Mouse (Mus musculus) liver, embryonic 15.5 days (tissue): ENCODE data around the gene Caml. TPM values are rescaled to one million over a fixed set of nuclear protein-coding genes. Genes with fewer than 3 reads are reported as not detected.
"Not testable (repeated sequence)": the region's sequence is repeated elsewhere in the genome, so short reads cannot be mapped to it uniquely, and the experiment has no call there.

Source experiments
- ATAC-seq: fragments of 200-750 bp; cut with Nextera tagmentation; 2 replicates; pipeline ENCODE4 v1.8.0; 2017; ENCODE audit warnings: moderate number of reproducible peaks, mild to moderate bottlenecking, moderate library complexity; ENCODE audit not compliant: insufficient read depth
- H3K27ac ChIP-seq: fragments of 300-500 bp; sonication (generic); replicated peaks from 2 replicates; pipeline ENCODE4 v1.5.1; 2015; ENCODE audit warnings: mild to moderate bottlenecking, inconsistent platforms
- H3K27me3 ChIP-seq: fragments of 300-500 bp; sonication (generic); 2 replicates; pipeline ENCODE4 v1.6.1; 2015; ENCODE audit warnings: mild to moderate bottlenecking, inconsistent platforms
- H3K36me3 ChIP-seq: fragments of 300-500 bp; sonication (generic); replicated peaks from 2 replicates; pipeline ENCODE4 v1.6.1; 2015; ENCODE audit warnings: moderate library complexity, mild to moderate bottlenecking, inconsistent platforms
- H3K4me1 ChIP-seq: fragments of 300-500 bp; sonication (generic); replicated peaks from 2 replicates; pipeline ENCODE4 v1.6.1; 2015; ENCODE audit warnings: inconsistent platforms
- H3K4me2 ChIP-seq: fragments of 300-500 bp; sonication (generic); 2 replicates; pipeline ENCODE4 v1.6.1; 2015; ENCODE audit warnings: moderate library complexity, mild to moderate bottlenecking, inconsistent platforms
- H3K4me3 ChIP-seq: fragments of 300-500 bp; sonication (generic); replicated peaks from 2 replicates; pipeline ENCODE4 v1.5.1; 2015; ENCODE audit warnings: mild to moderate bottlenecking, inconsistent platforms
- H3K9ac ChIP-seq: fragments of 300-500 bp; sonication (generic); 2 replicates; pipeline ENCODE4 v1.6.1; 2015; ENCODE audit warnings: moderate library complexity, mild to moderate bottlenecking, inconsistent platforms
- H3K9me3 ChIP-seq: fragments of 300-500 bp; sonication (generic); replicated peaks from 2 replicates; pipeline ENCODE4 v1.6.1; 2016; ENCODE audit warnings: inconsistent platforms
- WGBS: fragments of 180-500 bp; shearing (Covaris S2); methylation state at CpG from one replicate; pipeline ENCODE4 v1.1.7; 2015; ENCODE audit warnings: mixed read lengths; ENCODE audit not compliant: insufficient replicate concordance; 5-methylcytosine and 5-hydroxymethylcytosine counted together
- polyA plus RNA-seq: library from polyadenylated mRNA; unstranded; fragments of >200 nt; fragmentation: Nextera tagmentation; extraction: Ambion mirVana; gene quantifications from 2 replicates; pipeline ENCODE4 v1.2.1, GENCODE M21; 2015

Gene Caml
- polyA plus RNA-seq, 1 experiment from 2014 or later: 14.7 TPM

DNA sequence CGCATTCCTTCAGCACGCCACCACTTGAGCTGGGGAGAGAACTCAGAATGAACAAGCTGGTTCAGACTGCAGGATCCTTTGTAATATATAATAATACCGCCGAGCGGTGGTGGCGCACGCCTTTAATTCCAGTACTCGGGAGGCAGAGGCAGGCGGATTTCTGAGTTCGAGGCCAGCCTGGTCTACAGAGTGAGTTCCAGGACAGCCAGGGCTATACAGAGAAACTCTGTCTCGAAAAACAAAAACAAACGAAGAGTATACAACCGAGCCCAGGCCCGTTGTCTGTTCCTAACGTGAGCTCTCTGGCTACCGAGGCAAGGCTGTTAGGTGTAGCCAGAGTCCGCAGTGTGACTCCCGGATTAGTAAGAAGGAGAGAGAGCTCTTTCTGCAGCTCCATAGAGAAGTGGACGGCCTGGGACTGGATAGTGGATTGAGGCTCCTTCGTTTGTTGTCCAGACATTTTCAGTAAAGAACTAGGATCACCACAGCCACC, 603 bp upstream of the Caml start:
- peak; percentile 18 for ATAC-seq
- H3K27ac ChIP-seq: peak overlapping the region; percentile 79

DNA sequence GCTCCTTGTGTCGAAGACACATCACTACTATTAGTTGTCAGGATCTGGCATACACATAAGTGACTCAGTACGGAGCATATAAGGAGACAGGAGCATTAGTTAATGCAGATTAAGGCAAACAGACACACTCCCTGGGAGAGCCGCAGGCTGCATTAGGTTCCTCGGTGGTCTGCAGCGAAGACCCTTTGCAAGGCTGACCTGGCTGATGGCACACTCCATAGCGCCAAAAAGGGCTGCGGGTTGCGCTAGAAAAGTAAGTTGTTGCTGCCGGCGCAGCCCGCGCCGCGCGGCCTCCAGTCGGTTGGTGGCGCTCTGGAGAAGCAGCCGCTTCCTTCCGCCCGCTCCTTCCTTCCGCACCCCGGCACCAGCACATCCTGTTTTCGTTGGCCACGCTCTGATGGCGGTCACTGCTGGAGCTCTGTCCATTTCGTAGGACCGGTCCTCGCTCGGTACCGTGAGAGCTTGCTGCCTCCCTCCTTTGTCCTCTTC, 11.9 kb downstream of the Caml start, which contains the start of gene Ddx46:
TSS of gene Ddx46 (plus strand) at position 389 of the 489 bp plus-strand sequence.
- peaks cover 52% of the 10 kb centered on the region for H3K36me3 ChIP-seq
- peaks cover 24% of the 10 kb centered on the region for H3K4me1 ChIP-seq
- no peaks in the 10 kb centered on the region for H3K9me3 ChIP-seq
- peak within 1 kb of the TSS; percentile 84 for H3K4me2 ChIP-seq
- WGBS: 4% methylated on average over 30 of the region's 30 CpGs
- H3K9ac ChIP-seq: peak within 1 kb of the TSS; percentile 86
- peak within 1 kb of the TSS; percentile 98 for H3K4me3 ChIP-seq
- H3K27me3 ChIP-seq: no peaks in the 10 kb centered on the region
- peak; percentile 89 for ATAC-seq
- H3K27ac ChIP-seq: peak within 1 kb of the TSS; percentile 57

More for the DNA sequence above, 603 bp upstream of the Caml start:
- H3K9me3 ChIP-seq, H3K27me3 ChIP-seq: not testable (repeated sequence)
- H3K4me1 ChIP-seq: peaks cover 24% of the 10 kb centered on the region
- WGBS: 11% methylated on average over 20 of the region's 20 CpGs
- H3K4me3 ChIP-seq: peak overlapping the region; percentile 85
- peaks cover 16% of the 10 kb centered on the region for H3K36me3 ChIP-seq
- H3K4me2 ChIP-seq: peak overlapping the region; percentile 81
- H3K9ac ChIP-seq: peak overlapping the region; percentile 78

DNA sequence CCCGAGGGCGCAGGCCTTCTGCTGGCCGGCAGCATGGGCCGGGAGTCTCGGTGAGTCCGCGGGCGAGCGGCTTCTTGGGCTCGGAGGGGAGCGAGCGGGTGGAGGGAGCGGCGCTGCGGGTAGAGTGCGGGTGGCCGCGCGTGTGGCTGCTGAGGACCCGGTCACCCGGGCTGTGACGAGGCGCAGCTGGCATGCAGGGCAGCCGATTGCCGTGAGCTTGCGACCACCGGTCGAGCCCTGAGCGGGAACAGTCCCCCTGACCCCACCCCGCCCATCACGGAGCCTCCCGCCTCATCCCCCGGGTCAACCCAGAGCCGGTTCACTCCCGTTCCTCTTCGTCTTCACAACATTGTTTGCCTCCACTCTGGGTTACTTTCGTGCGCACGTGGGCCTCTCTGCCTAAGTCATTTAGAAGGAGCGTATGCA, 12.4 kb downstream of the Caml start:
- WGBS: under 1% methylated on average over 40 of the region's 40 CpGs
- no peaks in the 10 kb centered on the region for H3K9me3 ChIP-seq
- H3K4me3 ChIP-seq: peak overlapping the region; percentile 98
- H3K4me1 ChIP-seq: peaks cover 24% of the 10 kb centered on the region
- no peaks in the 10 kb centered on the region for H3K27me3 ChIP-seq
- H3K4me2 ChIP-seq: peak overlapping the region; percentile 84
- H3K27ac ChIP-seq: peak overlapping the region; percentile 57
- peak overlapping the region; percentile 86 for H3K9ac ChIP-seq
- peak; percentile 70 for ATAC-seq
- H3K36me3 ChIP-seq: peaks cover 57% of the 10 kb centered on the region

DNA sequence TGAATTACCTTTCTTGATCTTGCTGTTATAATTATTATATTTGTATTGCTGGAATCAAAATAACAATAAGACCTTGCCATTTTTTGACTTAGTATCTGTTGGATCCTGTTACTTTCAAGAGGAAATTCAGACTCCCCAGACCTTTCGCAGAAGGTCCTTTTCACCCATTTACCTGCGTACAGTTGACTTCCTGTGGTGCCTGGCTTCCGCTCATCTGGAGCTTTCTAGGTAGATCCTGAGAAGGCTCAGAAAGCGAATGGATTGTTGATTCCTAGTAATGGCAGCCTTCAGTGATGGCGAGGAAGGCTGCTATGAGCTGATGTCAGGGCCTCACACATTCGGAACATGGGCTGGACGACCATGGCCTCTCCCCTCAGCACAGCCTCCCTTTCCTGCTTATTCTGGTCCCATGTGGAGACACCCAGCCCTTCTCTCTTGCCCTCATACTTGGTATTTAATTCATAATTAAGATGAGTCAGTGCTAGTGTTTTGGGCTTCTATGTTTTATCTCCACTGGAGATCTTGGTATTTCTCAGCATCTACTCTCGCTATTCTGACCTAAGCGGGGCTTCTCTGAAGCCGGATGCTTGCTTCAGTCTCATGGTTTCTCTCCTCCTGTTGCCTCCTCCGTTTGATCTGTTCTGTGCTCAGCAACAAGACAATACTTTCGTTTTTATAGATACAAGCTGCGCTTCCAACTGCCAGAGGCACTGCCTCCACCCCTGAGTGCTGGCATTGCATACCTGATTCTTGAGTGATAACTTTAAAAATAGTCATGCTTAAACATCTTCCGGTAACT, 13.6 kb downstream of the Caml start:
- Histone ChIP-seq H3K4me2 (peak overlapping the region; percentile 84), H3K36me3 (peaks cover 59% of the 10 kb centered on the region), H3K9me3 (no peaks in the 10 kb centered on the region), H3K4me1 (peaks cover 24% of the 10 kb centered on the region), H3K27me3 (no peaks in the 10 kb centered on the region), H3K27ac (no peak overlapping the region), H3K4me3 (peak overlapping the region; percentile 98), H3K9ac (peak overlapping the region; percentile 86; the same call in 1 of the 2 replicates)
- WGBS: 81% methylated on average over 14 of the region's 14 CpGs
- ATAC-seq: no peak

DNA sequence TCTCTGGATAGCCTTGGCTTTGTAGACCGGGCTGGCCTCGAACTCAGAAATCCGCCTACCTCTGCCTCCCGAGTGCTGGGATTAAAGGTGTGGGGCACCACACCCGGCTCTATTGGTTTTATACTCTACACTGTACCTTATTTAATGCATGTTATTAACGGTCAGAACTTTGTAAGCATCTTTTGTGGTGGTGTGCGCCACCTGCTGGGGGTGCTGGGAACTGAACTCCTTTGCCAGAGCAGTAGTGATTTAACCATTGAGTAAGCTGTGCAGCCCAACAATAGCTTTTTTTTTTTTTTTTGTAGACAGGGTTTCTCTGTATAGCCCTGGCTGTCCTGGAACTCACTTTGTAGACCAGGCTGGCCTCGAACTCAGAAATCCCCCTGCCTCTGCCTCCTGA, 17.7 kb downstream of the Caml start:
- peaks cover 15% of the 10 kb centered on the region for H3K4me1 ChIP-seq
- WGBS: 35% methylated on average over 8 of the region's 8 CpGs
- H3K27me3 ChIP-seq, H3K4me3 ChIP-seq, ATAC-seq, H3K9ac ChIP-seq, H3K27ac ChIP-seq, H3K9me3 ChIP-seq, H3K4me2 ChIP-seq: not testable (repeated sequence)
- H3K36me3 ChIP-seq: peaks cover 64% of the 10 kb centered on the region

DNA sequence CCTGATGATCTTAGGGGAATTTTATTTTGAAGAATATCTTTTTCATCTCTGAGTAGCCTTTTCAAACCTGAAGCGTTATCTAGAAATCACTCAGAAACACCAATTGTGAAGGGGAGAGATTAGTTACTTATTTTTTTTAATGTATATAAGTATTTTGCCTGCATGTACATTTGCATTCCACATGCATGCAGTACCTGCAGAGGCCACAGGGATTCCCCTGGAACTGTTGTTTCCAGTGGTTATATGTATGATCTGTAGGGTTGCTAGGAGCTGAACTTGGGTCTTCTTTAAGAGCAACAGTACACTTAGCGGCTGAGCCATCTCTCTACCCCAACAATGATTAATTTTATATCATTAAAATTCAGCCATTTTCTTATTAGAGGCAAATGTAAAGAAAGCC, 21.7 kb downstream of the Caml start:
- no peaks in the 10 kb centered on the region for H3K9me3 ChIP-seq
- no peaks in the 10 kb centered on the region for H3K4me1 ChIP-seq
- ATAC-seq: no peak
- H3K9ac ChIP-seq: no peak overlapping the region
- no peak overlapping the region for H3K27ac ChIP-seq
- H3K4me3 ChIP-seq: no peak overlapping the region
- H3K36me3 ChIP-seq: peaks cover 81% of the 10 kb centered on the region
- no peaks in the 10 kb centered on the region for H3K27me3 ChIP-seq
- WGBS: 83% methylated on average over 2 of the region's 2 CpGs
- no peak overlapping the region for H3K4me2 ChIP-seq

DNA sequence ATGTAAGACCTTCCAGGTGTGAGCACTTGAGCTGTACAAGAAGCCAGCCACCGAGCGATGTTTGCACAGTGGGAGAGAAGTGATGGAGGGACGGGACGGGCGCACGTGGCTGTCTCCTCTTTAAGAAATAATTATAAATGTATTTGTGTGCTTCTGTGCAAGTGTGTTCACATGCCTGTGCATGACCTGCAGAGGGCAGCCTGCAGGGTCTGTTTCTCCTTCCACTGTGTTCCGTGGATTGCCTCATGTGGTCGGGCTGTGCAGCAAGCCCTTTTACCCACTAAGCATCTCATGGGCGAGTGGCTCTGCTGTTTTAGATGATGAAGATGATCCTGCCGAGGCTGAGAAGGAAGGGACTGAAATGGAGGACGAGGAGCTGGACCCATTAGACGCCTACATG, 27.3 kb downstream of the Caml start:
- peaks cover 100% of the 10 kb centered on the region for H3K36me3 ChIP-seq
- no peak overlapping the region for H3K9ac ChIP-seq
- no peaks in the 10 kb centered on the region for H3K9me3 ChIP-seq
- WGBS: 90% methylated on average over 12 of the region's 12 CpGs
- no peaks in the 10 kb centered on the region for H3K27me3 ChIP-seq
- ATAC-seq: no peak
- H3K27ac ChIP-seq: no peak overlapping the region
- no peaks in the 10 kb centered on the region; the same call in 1 of the 2 replicates for H3K4me1 ChIP-seq
- H3K4me2 ChIP-seq: no peak overlapping the region
- H3K4me3 ChIP-seq: no peak overlapping the region

DNA sequence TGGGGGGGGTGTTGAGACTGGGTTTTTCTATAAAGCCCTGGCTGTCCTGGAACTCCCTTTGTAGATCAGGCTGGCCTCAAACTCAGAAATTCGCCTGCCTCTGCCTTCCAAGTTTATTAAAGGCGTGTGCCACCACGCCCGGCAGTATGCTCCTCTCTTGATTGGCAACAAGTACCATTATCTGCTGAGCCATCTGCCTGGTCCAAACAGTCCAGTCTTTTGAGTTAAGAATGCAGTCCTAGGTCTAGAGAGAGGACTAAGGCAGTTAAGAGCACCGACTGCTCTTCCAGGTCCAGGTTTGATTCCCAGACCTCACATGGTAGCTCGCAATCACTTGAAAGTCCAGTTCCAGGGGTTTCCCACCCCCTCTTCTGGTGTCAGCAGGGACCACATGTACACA, 28.2 kb downstream of the Caml start:
- 71% methylated on average over 6 of the region's 6 CpGs for WGBS
- ATAC-seq: no peak; the same call in 1 of the 2 replicates
- H3K36me3 ChIP-seq: peaks cover 100% of the 10 kb centered on the region

DNA sequence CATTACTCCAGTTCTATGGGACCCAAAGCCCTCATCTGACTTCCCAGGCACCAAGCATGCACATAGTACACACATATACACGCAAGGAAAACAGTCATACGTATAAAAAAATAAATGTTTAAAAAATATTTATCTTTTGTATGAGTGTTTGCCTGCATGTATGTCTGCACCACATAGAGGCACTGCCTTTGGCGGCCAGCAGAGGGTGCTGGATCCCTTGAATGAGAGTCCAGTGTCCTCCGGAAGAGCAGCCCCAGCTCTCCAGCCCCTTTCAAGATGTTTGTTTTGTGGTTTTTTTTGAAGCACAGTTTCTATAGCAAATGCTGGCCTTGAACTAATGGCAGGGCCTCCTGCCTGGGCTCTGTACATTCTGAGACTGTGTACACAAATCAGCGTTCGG, 45.7 kb downstream of the Caml start:
- H3K9me3 ChIP-seq: no peaks in the 10 kb centered on the region
- WGBS: 83% methylated on average over 6 of the region's 6 CpGs
- H3K27me3 ChIP-seq: no peaks in the 10 kb centered on the region
- H3K4me2 ChIP-seq: no peak overlapping the region
- no peak for ATAC-seq
- H3K27ac ChIP-seq: no peak overlapping the region
- no peak overlapping the region for H3K9ac ChIP-seq
- H3K36me3 ChIP-seq: peaks cover 94% of the 10 kb centered on the region
- no peak overlapping the region for H3K4me3 ChIP-seq
- no peaks in the 10 kb centered on the region for H3K4me1 ChIP-seq

More for the DNA sequence above, 28.2 kb downstream of the Caml start:
- Histone ChIP-seq H3K4me2 (no peak overlapping the region), H3K27ac (no peak overlapping the region), H3K9me3 (no peaks in the 10 kb centered on the region), H3K9ac (no peak overlapping the region), H3K4me1 (no peaks in the 10 kb centered on the region; the same call in 1 of the 2 replicates), H3K4me3 (no peak overlapping the region), H3K27me3 (no peaks in the 10 kb centered on the region)

DNA sequence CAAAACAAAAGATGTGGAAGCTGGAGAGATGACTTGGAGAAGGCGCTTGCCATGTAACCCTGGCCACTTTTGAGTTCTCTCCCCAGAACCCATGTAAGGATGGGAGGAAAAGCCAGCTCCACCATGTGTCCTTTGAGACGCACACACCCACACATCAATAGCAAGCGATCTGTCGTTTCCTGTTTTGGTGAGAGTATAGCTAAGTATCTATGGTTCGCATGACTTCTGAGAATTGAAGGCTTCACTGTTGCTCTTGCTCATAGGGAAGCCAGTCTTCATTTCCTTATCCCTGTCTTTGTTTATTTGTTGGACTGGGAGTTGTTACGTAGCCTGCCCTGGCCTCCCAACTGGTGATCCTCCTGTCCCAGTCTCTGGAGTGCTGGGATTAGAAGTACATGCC, 49.9 kb downstream of the Caml start:
- no peak for ATAC-seq
- H3K36me3 ChIP-seq: peaks cover 91% of the 10 kb centered on the region

DNA sequence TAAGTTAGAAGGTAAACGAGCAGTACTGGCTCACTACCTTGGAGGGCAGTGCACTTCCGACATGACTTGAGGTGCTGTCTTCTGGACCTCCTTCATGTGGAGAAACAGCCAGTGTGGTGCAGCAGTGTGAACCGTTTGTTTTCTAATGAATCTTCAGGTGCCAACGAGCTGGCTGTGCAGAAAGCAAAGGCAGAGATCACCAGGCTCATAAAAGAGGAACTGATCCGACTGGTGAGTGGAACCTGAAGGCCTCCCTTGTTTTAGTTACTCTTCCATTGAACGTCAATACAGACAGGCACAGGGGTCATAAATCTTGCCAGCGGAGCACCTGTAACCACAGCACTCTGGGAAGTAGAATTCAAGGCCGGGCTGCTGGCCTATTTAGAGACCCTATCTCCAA, 54.6 kb downstream of the Caml start:
- H3K36me3 ChIP-seq: peaks cover 86% of the 10 kb centered on the region
- H3K4me3 ChIP-seq: no peak overlapping the region
- 64% methylated on average over 8 of the region's 8 CpGs for WGBS
- no peak overlapping the region for H3K27ac ChIP-seq
- no peaks in the 10 kb centered on the region for H3K27me3 ChIP-seq
- no peak overlapping the region for H3K4me2 ChIP-seq
- no peaks in the 10 kb centered on the region for H3K4me1 ChIP-seq
- no peak overlapping the region for H3K9ac ChIP-seq
- ATAC-seq: no peak
- H3K9me3 ChIP-seq: no peaks in the 10 kb centered on the region

More for the DNA sequence above, 49.9 kb downstream of the Caml start:
- Histone ChIP-seq H3K4me1 (no peaks in the 10 kb centered on the region), H3K27ac (no peak overlapping the region), H3K27me3 (no peaks in the 10 kb centered on the region), H3K4me3 (no peak overlapping the region), H3K9ac (no peak overlapping the region), H3K9me3 (no peaks in the 10 kb centered on the region), H3K4me2 (no peak overlapping the region)
- WGBS: 85% methylated on average over 6 of the region's 6 CpGs
